Mouse (Mus musculus) retina, postnatal 7 days (tissue): Measurements from ENCODE around the gene Gpr107.
A peak's percentile ranks its signal among the peaks of the same experiment; 100 is the strongest.

Experiments used
- DNase-seq: peaks from one replicate; pipeline ENCODE4 v3.0.0-alpha.2; 2012; ENCODE audit warnings: low read depth, low spot score

Gpr107 gene

DNA sequence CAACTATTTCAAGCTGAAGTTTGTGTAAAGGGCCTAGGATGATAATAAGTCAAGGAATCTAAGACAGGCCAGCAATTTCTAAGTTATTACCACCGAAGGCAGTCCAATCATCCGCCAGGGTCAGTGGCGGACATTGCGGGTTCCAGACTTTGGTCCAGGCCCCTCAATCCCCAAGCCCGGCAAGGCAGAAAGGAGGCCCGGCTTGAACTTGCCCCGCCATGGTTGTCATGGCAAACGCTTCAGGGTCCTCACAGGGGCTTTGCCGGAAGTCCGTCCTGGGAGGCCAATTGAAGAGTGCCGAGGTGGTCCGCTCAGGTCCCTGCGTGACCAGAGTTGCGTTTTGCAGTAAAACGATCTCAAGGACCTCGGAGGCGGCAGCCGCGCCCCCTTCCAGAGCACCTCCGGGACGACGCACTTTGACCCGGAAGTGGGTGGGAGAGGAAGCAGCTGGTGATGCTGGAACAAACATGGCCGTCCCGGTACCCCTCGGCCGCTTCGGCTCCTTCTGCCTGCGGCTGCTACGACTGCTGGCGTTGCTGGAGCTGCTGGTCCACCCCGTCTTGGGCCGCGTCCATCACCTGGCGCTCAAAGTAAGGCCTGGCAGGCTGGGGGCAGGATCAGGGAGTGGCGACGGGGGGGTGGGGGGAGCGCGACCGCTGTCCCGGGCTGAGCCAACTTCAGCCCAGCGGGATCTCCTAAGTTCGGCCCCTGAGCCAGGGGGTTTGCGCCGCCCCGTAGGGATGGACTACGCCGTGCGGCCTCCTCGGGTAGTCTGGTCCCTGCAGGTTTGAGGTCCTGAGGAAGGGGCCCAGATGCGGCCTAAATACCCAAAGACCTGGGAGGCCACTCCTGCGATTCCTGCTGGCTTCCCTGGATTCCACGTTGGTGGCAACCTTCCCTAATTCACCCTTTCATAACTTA, at the start of gene Gpr107:
Gene Gpr107 (plus strand): TSS at position 425 of the 921 bp plus-strand sequence.
- DNase-seq = peak; percentile 74

DNA sequence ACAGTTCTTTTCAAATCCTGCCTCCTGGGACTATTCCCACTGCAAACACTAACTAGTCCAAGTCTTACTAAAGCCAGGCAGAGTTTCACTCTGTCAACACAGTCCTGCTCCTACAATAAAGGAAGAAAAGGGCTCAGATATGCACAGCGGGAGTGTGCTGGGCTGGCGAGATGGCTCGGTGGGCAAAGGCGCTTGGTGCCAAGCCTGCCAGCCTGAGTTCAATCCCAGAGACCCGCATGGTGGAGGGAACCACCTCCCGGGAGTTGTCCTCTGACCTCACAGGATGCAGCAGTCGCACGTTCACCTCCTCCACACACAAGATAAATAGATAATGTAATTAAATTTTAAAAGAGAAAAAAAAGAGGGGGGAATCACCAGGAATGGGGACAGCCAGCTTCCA, 48.8 kb upstream of the Gpr107 start:
- no peak for DNase-seq

DNA sequence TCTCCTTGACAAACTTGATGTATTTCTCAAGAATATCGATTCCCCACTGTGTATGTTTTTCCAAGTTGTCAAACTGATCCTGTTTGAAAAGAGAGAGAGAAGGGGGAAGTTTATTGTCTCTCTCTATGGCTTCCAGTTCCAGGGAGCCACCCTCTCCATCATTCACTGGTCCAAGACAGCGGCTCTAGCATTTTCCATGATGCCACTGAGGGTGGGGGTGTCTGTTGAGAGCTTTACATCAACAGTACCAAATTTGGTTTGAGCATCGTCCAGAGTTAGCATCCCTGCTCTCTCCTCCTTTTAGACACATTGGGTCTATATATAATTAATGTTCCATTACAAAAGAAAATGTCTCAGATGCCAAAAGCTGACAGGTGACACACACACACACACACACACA, 46.8 kb upstream of the Gpr107 start:
- no peak for DNase-seq

DNA sequence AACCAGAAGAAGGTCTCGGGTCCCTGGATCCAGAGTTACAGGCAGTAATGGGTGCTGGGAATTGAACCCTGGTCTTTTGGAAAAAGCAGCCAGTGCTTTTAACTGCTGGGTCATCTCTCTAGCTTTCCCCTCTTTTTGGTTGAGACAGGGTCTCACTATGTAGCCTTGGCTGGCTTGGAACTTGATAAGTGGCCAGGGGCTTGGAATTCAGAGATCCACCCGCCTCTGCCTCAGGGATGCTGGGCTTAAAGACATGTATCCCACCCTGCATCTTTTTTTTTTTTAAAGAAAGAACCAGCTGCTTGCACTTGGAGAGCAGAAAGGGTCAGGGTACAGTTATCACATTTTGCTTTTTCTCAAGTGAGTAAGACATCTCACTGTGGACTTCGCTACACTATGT, 46.1 kb upstream of the Gpr107 start:
- no peak for DNase-seq

DNA sequence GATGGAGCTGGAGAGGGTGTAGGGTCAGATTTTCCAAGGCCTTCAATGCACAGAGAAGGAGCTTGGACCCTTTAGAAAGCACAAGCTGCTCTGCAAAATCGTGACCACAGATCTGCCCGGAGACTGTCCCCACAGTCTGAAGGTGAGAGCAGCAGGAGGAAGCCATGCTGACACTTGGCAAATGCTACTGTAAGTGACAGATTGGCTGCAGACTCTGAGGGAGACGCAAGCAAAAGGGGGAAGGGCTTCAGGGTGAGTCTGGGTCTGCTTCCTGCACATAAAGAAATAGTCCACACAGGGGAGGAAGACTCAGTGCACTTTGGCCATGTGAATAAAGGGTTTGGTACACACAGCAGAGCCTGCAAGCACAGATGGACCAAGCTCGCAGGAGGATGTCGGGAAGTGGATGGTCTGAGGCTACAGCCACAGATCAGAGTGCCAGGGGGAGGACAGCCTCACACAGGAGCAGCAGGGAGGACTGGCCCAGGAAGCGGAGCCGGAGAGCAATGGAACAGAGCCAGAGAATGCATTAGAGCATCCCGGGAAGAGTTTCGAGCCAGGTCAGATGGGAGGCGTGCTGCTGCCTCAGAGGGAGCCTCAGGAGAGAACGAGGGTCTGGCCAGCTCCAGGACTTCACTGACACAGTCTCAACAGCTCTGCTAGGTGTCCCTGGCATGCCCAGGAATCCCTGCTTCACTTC, 45.3 kb upstream of the Gpr107 start:
- peak; percentile 19 for DNase-seq

DNA sequence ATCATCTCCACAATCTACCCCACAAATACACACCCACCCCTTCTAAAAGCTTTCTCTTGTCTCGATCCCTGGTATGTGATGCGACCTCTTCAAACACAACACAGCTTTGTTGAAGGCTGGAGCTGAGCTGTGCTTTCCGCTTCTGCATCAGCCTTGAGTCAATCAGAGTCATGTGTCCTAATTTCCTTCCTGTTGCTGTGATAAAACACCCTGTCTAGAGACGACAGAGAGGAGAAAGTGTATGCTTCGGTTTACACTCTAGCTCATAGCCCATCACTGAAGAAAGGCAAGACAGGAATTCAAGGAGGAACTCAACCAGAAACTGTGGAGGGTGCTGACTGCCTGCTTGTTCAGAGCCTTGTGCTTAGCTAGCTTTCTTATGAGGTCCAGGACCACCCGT, 43.9 kb upstream of the Gpr107 start:
- DNase-seq = no peak

DNA sequence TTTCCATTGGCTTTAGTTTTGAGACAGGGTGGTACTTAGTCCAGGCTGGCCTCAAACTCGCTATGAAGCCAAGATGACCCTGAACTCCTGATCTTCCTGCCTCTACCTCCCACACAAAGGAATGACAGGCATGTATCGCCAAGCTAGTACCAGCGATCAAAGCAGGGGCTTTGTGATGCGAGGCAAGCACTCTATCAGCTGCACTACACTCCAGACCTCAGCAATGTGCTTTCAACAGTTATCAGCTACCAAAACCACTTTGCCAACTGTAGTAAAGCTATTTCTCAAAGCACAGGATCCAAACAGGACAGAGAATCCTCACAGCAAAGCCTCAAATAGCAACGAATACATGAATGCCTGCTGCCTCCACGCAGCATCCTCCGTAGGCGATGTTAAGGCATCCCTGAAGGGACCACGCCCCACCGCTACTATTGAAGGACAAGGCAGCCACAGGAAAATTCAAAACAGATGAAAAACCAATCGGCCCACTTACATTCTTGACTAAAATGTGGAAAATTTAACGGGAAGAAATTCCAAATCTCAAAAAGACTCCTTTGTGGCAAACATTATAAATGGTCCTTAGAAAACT, 42.1 kb upstream of the Gpr107 start:
- no peak for DNase-seq

DNA sequence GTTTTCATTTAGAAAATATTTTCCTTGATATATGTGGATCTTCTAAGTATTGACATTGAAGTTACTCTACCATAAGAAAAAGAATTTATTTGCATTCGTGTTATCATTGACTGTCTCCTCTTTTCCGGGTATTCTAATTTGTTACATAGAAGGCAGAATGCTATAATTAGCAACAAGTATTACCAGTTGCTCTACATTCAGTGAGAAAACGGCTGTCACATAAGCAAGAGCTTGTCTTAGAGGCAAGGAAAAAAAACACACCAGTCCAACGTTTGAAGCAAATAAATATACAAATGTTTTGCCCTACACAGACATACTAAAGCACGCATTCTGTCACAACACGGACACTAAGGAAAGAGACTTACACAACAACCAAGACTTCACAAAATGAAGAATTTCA, 40.4 kb upstream of the Gpr107 start:
- DNase-seq = no peak

DNA sequence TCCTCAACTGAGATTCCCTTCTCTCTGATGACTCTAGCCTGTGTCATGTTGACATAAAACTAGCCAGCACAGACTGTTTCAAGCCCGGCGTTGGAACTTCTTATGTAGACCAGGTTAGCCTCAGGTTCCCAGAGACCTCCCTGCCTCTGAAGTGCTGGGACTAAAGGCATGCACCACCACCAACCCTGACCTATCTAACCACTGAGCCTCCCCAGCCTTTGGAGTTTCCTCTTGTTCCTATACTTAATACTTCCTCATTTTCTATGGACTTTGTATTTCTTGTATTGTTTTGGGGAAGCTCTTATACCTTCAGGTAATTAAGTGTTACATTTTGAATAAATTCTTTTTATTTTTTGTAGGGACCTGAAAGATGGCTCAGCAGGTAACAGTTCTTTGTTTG, 37.9 kb upstream of the Gpr107 start:
- no peak for DNase-seq

DNA sequence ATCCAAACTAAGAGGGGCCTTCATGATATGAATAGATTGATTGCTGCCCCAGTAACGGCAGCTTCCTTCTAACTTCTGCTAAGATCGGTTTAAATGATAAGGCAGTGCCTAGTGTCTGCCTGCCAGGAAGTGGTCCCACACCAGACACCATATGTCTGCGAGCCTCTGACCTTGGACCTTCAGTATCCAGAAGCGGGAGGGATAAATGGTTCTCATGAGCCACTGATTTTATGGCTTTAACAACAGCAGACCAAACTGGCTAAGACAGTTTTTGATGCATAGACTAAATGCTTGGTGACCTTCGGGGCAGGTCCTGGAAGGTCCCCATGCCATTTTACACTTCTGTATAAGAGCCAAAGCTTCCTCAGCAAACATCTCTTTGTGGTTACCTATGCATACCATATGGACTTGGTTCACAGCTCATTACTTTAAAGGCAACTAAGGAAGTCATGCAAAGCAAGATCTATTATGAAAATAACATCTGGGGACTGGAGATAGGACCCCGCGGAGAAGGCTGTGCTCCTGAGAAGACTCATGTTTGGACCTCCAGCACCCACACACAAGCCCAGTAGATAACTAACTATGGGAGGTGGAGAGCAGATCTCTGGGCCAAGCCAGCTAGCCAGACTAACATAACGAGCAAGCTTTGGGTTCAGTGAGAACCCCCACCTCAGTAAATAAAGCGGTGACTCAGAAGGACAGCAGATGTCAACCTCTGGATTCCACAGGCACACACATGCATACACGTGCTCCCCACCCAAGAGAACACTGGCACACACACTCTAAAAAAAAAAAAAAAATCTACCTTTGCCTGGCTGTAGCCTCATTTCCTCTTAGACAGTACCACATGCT, 36.8 kb upstream of the Gpr107 start:
- no peak for DNase-seq

DNA sequence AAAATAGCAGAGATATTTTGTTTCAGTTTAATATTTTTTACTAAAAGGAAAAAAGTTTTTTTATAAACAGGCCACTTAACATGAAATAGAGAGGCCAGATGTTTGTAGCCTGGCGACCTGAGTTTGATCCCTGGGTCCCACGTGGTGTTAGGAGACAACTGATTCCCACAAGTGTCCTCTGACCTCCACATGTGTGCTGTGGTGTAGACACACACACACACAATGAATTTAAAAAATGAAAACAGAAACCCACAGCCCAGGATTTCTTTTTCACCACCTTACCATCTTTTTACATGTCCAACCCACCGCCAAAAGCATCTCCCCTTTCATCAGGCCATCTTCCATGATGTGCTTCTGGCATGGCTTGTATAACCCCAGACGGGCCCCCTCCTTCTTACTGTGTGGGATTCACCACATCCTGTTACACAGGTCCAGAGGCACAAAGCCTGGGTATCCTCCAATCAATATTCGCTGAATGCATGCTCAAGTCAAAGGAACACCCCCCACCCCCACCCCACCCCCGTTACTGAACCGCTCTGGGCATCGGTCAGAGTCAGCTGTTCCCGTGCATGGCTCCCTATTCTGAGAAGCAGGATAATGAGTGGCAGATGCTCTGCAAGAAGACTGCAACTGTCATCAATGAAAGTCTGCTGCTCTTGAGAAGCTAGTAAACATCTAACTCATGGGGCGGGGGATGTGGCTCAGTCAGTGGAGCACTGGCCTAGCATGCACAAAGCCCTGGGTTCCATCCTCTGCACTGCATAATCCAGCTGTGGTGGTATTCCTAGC, 36.0 kb upstream of the Gpr107 start:
- no peak for DNase-seq

DNA sequence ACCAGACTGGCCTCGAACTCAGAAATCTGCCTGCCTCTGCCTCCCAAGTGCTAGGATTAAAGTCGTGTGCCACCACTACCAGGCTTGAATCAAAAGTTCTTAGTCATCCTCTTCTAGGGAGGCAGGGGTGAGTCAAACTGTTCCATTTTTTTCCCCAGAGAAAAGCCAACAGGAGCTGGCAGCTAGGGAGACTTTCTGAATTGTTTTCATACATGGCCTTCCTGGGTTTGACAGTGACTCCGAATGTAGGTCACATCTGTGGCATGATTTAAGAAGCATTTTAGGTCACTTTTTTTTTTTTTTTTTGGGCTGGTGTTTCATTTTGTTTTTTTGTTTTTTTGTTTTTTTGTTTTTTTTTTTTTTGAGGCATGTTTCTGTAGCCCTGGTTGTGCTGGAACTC, 33.9 kb upstream of the Gpr107 start:
- DNase-seq = no peak

DNA sequence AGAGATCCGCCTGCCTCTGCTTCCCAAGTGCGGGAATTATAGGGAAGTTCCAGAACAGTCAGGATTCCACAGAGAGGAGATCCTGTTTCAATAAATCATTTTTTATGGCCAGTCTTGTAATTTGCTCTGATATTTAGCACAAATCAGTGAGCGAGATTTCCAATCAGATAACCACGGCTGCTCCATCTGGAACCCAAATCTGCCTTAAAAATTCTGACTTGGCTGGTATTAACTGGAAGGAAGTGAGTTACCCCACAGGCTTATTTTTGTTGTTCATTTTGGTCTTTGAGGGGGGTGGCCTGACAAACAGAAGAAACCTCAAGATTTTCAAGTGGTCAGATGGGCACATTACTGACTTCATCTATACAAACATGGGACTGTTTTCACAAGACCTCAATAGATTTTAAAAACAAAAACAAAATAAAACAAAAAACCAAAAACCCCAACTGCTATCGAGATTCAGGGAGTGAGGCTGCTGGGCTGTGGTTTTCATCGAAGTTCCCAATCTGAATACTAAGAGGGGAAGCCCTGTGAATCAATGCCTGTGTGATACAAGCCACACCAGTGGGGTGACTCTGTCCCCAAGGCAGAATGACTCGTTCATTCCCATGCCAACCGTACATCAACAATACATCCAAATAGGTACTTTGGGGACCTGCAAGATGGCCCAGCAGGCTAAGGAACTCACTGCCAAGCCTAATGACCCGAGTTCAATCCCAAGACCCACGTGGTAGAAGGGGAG, 33.3 kb upstream of the Gpr107 start:
- DNase-seq = no peak

DNA sequence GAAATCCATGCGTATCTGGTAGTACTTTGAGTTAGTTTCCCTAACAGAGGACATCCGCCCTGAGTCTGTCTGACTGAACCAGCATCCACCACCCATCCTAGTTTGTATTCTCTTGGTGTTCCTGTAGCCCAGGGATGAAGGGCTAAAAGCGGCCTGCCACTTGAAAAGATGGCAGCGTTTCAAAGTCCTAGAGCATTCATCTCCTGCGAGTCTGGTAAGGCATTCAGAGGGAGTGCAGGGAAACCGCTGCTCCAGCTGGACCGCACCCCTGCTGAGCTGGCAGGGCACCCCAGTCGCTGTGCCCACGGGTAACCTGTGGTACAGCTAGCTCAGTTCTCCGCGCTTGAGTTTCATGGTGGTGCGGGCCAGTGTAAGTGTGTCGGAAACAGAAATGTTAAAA, 32.3 kb upstream of the Gpr107 start:
- no peak for DNase-seq

DNA sequence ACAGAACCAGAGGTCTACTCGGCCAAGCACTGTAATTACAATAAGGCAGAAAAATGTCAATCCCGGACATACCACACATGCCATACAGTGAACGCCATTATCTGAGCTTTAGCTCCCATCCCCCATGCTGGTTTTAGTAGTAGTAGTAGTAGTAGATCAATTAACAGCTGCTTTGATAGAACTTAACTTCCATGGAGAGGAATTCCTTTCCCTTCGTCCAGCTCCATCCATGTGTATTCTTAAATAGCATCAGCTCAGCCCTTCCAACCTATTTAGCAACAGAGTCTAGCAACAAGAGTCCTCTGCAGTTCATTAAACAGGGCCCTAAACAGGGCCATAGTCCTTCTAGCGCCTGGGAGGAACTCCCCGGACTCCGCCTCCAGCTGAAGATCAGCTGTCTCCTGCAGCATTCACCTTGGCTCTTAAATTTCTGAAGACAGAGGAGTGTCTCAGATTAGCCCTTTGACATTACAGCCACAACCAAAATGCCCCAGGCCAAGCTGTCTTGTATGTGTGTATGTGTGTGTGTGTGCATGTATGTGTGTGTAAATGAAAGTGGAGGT, 30.9 kb upstream of the Gpr107 start:
- DNase-seq = no peak

DNA sequence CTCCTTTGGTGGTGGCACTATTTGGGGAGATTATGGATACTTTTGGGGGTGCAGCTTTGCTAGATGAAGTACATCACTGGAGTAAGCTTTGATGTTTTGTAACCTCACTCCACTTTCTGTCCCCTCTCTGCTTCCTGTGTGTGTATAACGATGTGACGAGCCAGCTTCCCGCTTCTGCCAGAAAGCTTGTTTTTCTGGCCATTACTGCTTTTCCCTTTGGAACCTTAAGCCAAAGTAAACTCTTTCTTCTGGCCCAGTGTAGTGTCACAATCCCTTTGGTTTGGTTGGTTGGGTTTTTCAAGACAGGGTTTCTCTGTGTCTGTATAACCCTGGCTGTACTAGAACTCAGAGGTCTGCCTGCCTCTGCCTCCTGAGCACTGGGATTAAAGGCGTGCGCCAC, 29.3 kb upstream of the Gpr107 start:
- no peak for DNase-seq

DNA sequence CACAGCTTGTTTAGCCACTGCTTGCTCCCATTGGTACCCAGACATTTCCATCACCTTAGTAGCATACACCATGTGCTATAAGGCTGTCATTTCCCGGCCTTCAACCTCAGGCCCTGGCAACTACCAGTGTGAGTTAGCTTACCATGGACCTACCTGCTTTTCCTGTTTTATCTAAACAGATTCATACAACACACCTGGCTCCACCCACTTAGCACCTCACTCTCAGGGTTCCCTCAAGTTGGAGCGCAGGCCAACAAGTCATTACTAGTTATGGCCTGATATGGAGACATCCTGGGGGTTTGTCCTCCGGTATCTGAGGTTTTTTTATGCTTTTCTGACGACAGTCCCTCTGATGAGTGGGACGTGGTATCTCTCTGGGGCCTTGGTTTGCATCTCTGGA, 28.6 kb upstream of the Gpr107 start:
- DNase-seq = no peak

DNA sequence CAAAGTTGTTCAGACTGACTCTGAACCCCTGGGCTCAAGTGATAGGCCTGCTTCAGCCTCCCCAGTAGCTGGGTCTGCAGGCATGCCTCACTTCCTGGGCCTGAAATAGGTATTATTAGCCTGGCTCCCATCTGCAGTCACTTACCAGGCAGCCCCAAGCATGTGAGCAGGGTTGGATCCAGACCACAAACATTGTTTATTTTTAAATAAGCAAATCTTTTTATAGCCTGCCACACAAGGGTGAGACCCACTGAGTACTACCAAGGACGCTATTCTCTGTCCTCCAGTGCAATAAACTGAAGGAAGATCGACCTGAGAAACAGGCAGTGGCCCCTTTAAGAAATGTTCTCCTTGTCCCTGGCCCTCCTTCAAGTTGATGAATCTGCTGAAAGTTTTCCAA, 27.4 kb upstream of the Gpr107 start:
- no peak for DNase-seq

DNA sequence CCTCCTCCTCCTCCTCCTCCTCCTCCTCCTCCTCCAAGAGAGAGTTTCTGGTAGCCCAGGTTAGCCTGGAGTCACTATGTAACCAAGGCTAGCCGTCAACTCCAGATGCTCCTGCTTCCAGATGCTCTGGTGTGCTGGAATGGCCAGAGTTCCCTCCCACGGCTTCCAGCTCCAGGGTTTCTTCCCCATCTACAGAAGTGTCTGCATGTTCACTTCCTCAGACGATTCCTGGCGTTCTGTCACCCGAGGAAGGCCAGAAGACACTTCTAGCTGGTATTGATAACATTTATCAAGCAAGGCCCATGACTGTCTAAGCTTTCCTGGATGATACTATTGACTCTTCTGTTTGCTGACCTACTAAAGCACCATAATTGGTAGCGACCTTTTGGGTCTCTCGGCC, 27.0 kb upstream of the Gpr107 start:
- DNase-seq = no peak

DNA sequence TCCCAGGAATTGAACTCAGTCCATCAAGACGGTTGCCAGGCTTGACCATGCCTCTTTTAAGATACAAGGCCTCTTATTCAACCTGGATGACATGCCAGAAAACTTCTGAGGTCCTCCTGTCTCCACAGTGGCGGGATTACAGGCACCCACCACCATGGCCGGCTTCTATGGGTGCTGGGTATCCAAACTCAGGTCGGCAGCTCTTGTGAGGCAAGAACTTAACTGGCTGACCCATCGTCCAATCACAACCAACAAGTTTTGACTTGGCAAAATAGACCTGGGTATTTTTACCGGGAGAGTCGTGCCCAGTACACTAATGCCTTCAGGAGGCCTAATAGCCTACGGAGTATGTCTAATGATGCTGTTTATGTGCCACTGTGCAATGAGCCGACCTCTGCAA, 26.1 kb upstream of the Gpr107 start:
- DNase-seq = no peak
